Mouse (Mus musculus): ENCODE data around the gene Pias1.
"Not testable (repeated sequence)": the region's sequence is repeated elsewhere in the genome, so short reads cannot be mapped to it uniquely, and the experiment has no call there.

Pias1 gene

GRCm38 (mm10) chr9:62940966-62941365, 46.8 kb downstream of the Pias1 start:
- no peak for DNase-seq (ENCODE audit: low spot score)

- DNase-seq (ENCODE audit: low spot score): no peak
Observed at GRCm38 (mm10) chr9:62935854-62936253, 51.9 kb downstream of the Pias1 start.

GRCm38 (mm10) chr9:62934700-62935400, 52.9 kb downstream of the Pias1 start:
- no peak for DNase-seq (ENCODE audit: low spot score)

- DNase-seq (ENCODE audit: low spot score): no peak
Observed at GRCm38 (mm10) chr9:62932575-62933339, 55.0 kb downstream of the Pias1 start.

- no peak for DNase-seq (ENCODE audit: low spot score)
Observed at GRCm38 (mm10) chr9:62924886-62925610, 62.7 kb downstream of the Pias1 start.

- DNase-seq (ENCODE audit: low spot score): no peak
Observed at GRCm38 (mm10) chr9:62920877-62921276, 66.8 kb downstream of the Pias1 start.

GRCm38 (mm10) chr9:62917059-62917458, 70.7 kb downstream of the Pias1 start:
- DNase-seq (ENCODE audit: low spot score): no peak

- DNase-seq (ENCODE audit: low spot score): no peak
Observed at GRCm38 (mm10) chr9:62913390-62914069, 74.2 kb downstream of the Pias1 start.

- no peak for DNase-seq (ENCODE audit: low spot score)
Observed at GRCm38 (mm10) chr9:62905039-62905438, 82.7 kb downstream of the Pias1 start.

- DNase-seq (ENCODE audit: low spot score): no peak
Observed at GRCm38 (mm10) chr9:62903841-62904240, 83.9 kb downstream of the Pias1 start.

- DNase-seq (ENCODE audit: low spot score): no peak
Observed at GRCm38 (mm10) chr9:62901736-62902135, 86.0 kb downstream of the Pias1 start.

GRCm38 (mm10) chr9:62894486-62894885, 93.2 kb downstream of the Pias1 start:
- DNase-seq (ENCODE audit: low spot score): no peak

GRCm38 (mm10) chr9:62881871-62882270, 105.9 kb downstream of the Pias1 start:
- DNase-seq (ENCODE audit: low spot score): no peak

GRCm38 (mm10) chr9:62877825-62878224, 109.9 kb downstream of the Pias1 start:
- DNase-seq (ENCODE audit: low spot score): no peak

GRCm38 (mm10) chr9:62876966-62877616, 110.6 kb downstream of the Pias1 start:
- DNase-seq (ENCODE audit: low spot score): no peak

GRCm38 (mm10) chr9:62870728-62871127, 117.0 kb downstream of the Pias1 start:
- DNase-seq (ENCODE audit: low spot score): no peak

- DNase-seq (ENCODE audit: low spot score): not testable (repeated sequence)
Observed at GRCm38 (mm10) chr9:62869236-62869635, 118.5 kb downstream of the Pias1 start.

GRCm38 (mm10) chr9:62860866-62861265, 126.9 kb downstream of the Pias1 start:
- DNase-seq (ENCODE audit: low spot score): no peak

GRCm38 (mm10) chr9:62860102-62860501, 127.6 kb downstream of the Pias1 start:
- not testable (repeated sequence) for DNase-seq (ENCODE audit: low spot score)

- no peak for DNase-seq (ENCODE audit: low spot score)
Observed at GRCm38 (mm10) chr9:62858266-62859019, 129.3 kb downstream of the Pias1 start.

GRCm38 (mm10) chr9:62857719-62858261, 129.9 kb downstream of the Pias1 start, which contains the start of gene Calml4:
Gene Calml4 (plus strand): TSS chr9:62858080.
- DNase-seq (ENCODE audit: low spot score): no peak

Data from spleen, adult 12 weeks (tissue).